In the genomic region with DNA sequence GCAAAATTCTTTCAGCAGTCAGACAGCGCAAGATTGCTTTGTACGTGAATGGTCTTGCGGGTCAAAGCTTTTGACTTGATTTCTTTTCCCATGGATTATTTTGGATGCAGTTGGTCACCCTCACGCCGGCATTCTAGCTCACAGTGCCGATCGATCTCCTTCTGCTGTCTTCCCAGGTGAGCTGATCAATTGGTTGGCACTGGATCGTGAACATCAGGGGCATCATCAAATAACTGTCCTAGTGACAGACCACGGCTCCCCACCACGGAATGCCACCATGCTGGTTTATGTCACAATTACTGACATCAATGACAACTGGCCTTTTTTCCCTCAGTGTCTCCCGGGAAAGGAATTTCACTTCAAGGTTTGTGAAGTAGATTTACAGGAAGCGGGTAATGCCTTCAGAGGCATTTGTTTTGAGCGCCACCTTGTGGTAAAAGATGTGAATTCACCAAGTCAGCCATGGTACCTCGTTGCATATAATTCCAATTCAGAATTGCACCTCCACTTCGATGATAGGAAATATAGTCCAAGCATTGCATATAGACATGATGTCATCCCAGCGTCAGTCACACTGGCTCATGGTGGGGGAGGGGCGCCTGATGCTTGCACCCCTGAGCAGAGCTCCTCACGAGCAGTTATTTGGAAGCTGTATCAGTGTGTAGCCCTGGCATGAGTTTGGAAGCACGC, we compare ENCODE assay signal across 7 mouse cellular contexts.
DNase-seq lines count a peak whose midpoint lies in the region; ATAC-seq lines count a peak whose summit lies in the region.

No protein-coding gene starts in this region.

- no peaks in the 10 kb centered on the region for H3K36me3 ChIP-seq in hindbrain, embryonic 13.5 days

- ATAC-seq in hindbrain, embryonic 13.5 days (ENCODE audit: low FRiP score) = peak; percentile 73

- peak overlapping the region; percentile 46 for H3K4me2 ChIP-seq in hindbrain, embryonic 13.5 days

- DNase-seq in R1 (ENCODE audit: low read depth, low spot score) = peak; percentile 73
- peak; percentile 51 for DNase-seq in cerebellum, adult 8-10 months
- peak; percentile 34 to 76 for DNase-seq in frontal cortex, postnatal 14 days (ENCODE audit: low spot score in 2 of 2)
- peak; percentile 61 to 76 for DNase-seq in layer of hippocampus, postnatal 10 days (ENCODE audit: low spot score in 2 of 2)
- DNase-seq in lung, postnatal 14 days = peak; percentile 80
- DNase-seq in retina, postnatal 7 days (ENCODE audit: low read depth, low spot score) = peak; percentile 51

- H3K27ac ChIP-seq in hindbrain, embryonic 13.5 days = no peak overlapping the region

- H3K27me3 ChIP-seq in hindbrain, embryonic 13.5 days = no peaks in the 10 kb centered on the region

- whole genome bisulfite sequencing in hindbrain, embryonic 13.5 days = 33% methylated on average over 19 of the region's 19 CpGs

- H3K9me3 ChIP-seq in hindbrain, embryonic 13.5 days = no peaks in the 10 kb centered on the region

- H3K4me1 ChIP-seq in hindbrain, embryonic 13.5 days (replicated peaks) = no peaks in the 10 kb centered on the region

- peak overlapping the region; percentile 14; the same call in 1 of the 2 replicates for H3K4me3 ChIP-seq in hindbrain, embryonic 13.5 days

- H3K9ac ChIP-seq in hindbrain, embryonic 13.5 days = no peak overlapping the region
